Mouse (Mus musculus): ENCODE results near the gene Rbm8a.

- TF ChIP-seq CTCF (IDR thresholded peaks at IDR 0.05; ENCODE audit: low read depth, low read length): no peak
- no peak for TF ChIP-seq POLR2A (IDR thresholded peaks at IDR 0.05; ENCODE audit: extremely low read depth, insufficient read depth, low read length)
These were observed 6.5 kb upstream of the Rbm8a start for GRCm38 (mm10) chr3:96623201-96623600.
